Mouse (Mus musculus): ENCODE measurements around the gene Gpr88.

Gpr88 gene

GRCm38 (mm10) chr3:116253077-116253531 lies at the start of gene Gpr88:
Gpr88 (minus strand) TSS chr3:116253503.
- peak; percentile 9 for DNase-seq

- DNase-seq: no peak
Observed at GRCm38 (mm10) chr3:116302581-116302980, 49.3 kb upstream of the Gpr88 start.

- DNase-seq: no peak
Observed at GRCm38 (mm10) chr3:116301754-116302153, 48.5 kb upstream of the Gpr88 start.

- DNase-seq: no peak
Observed at GRCm38 (mm10) chr3:116298727-116299126, 45.4 kb upstream of the Gpr88 start.

- no peak for DNase-seq
Observed at GRCm38 (mm10) chr3:116298003-116298402, 44.7 kb upstream of the Gpr88 start.

GRCm38 (mm10) chr3:116297170-116297569 lies 43.9 kb upstream of the Gpr88 start:
- DNase-seq: no peak

GRCm38 (mm10) chr3:116290041-116290815 lies 36.9 kb upstream of the Gpr88 start:
- DNase-seq: no peak

GRCm38 (mm10) chr3:116288833-116289232 lies 35.5 kb upstream of the Gpr88 start:
- no peak for DNase-seq

- no peak for DNase-seq
Observed at GRCm38 (mm10) chr3:116284735-116285134, 31.4 kb upstream of the Gpr88 start.

GRCm38 (mm10) chr3:116283996-116284395 lies 30.7 kb upstream of the Gpr88 start:
- no peak for DNase-seq

- DNase-seq: no peak
Observed at GRCm38 (mm10) chr3:116281663-116282062, 28.4 kb upstream of the Gpr88 start.

GRCm38 (mm10) chr3:116277146-116277545 lies 23.8 kb upstream of the Gpr88 start:
- DNase-seq: no peak

- DNase-seq: no peak
Observed at GRCm38 (mm10) chr3:116271679-116272078, 18.4 kb upstream of the Gpr88 start.

- no peak for DNase-seq
Observed at GRCm38 (mm10) chr3:116267036-116267654, 13.8 kb upstream of the Gpr88 start.

GRCm38 (mm10) chr3:116266360-116266759 lies 13.1 kb upstream of the Gpr88 start:
- DNase-seq: no peak

GRCm38 (mm10) chr3:116263977-116264376 lies 10.7 kb upstream of the Gpr88 start:
- no peak for DNase-seq

GRCm38 (mm10) chr3:116263061-116263460 lies 9.8 kb upstream of the Gpr88 start:
- no peak for DNase-seq

GRCm38 (mm10) chr3:116256104-116256503 lies 2.8 kb upstream of the Gpr88 start:
- DNase-seq: no peak

GRCm38 (mm10) chr3:116252255-116253040 lies 855 bp downstream of the Gpr88 start:
- no peak for DNase-seq

GRCm38 (mm10) chr3:116251481-116252254 lies 1.6 kb downstream of the Gpr88 start:
- peak; percentile 9 for DNase-seq

GRCm38 (mm10) chr3:116249026-116249425 lies 4.3 kb downstream of the Gpr88 start:
- DNase-seq: no peak

- DNase-seq: no peak
Observed at GRCm38 (mm10) chr3:116244476-116244875, 8.8 kb downstream of the Gpr88 start.

- no peak for DNase-seq
Observed at GRCm38 (mm10) chr3:116242685-116243084, 10.6 kb downstream of the Gpr88 start.
